Mouse (Mus musculus): ENCODE results near the gene Ttll5. TPM values are rescaled to one million over a fixed set of nuclear protein-coding genes. Genes with fewer than 3 reads are reported as not detected.

Ttll5 gene
- polyA plus RNA-seq, 1 experiment: 88.4 TPM

- H3K27ac ChIP-seq (ENCODE audit: insufficient read depth, low read length): peak overlapping the region; percentile 97
- peaks cover 32% of the 10 kb centered on the region for H3K4me1 ChIP-seq (ENCODE audit: control insufficient read depth, insufficient read depth, low read length)
- DNase-seq: peak; percentile 89 to 93
- H3K4me3 ChIP-seq (replicated peaks; ENCODE audit: insufficient read depth, low read depth, low read length): no peak overlapping the region
- H3K27me3 ChIP-seq (ENCODE audit: control insufficient read depth, insufficient read depth, low read length): no peaks in the 10 kb centered on the region
- TF ChIP-seq CTCF (IDR thresholded peaks at IDR 0.05; ENCODE audit: borderline replicate concordance, insufficient read depth, low read depth, low read length) (no peak), POLR2A (IDR thresholded peaks at IDR 0.05; ENCODE audit: borderline replicate concordance, insufficient read depth, low read length) (no peak)
- WGBS: 7% methylated on average over 5 of the region's 5 CpGs
These were observed 145.7 kb downstream of the Ttll5 start for GRCm38 (mm10) chr12:85970191-85970590.

DNA sequence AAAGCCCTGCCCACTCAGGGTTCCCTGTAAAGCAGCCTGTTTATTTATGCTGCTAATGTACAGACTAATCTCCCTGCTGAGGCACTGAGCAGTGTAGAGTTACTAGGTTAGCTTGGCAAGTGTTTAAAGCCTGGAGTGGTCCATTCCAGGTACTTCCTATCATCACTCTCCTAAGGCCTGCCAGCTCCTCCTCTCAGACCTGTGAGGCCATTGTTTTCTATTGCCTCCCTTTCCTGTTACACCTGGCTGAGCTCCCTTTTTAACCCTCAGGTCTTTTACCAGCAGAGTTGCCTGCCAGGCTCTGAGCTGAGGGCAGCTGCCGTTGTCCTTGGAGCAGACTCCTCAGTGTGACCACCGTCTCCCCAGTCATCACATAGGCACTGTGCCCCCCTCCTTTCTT lies 146.3 kb downstream of the Ttll5 start:
- Histone ChIP-seq H3K4me3 (replicated peaks; ENCODE audit: insufficient read depth, low read depth, low read length) (no peak overlapping the region), H3K4me1 (ENCODE audit: control insufficient read depth, insufficient read depth, low read length) (peaks cover 32% of the 10 kb centered on the region), H3K27me3 (ENCODE audit: control insufficient read depth, insufficient read depth, low read length) (no peaks in the 10 kb centered on the region), H3K27ac (ENCODE audit: insufficient read depth, low read length) (peak overlapping the region; percentile 97)
- 5% methylated on average over 2 of the region's 2 CpGs for WGBS
- DNase-seq: peak; percentile 60 to 73
- TF ChIP-seq POLR2A (IDR thresholded peaks at IDR 0.05; ENCODE audit: borderline replicate concordance, insufficient read depth, low read length) (no peak), CTCF (IDR thresholded peaks at IDR 0.05; ENCODE audit: borderline replicate concordance, insufficient read depth, low read depth, low read length) (no peak)

- Histone ChIP-seq H3K4me1 (ENCODE audit: control insufficient read depth, insufficient read depth, low read length) (peaks cover 32% of the 10 kb centered on the region), H3K4me3 (replicated peaks; ENCODE audit: insufficient read depth, low read depth, low read length) (no peak overlapping the region), H3K27ac (ENCODE audit: insufficient read depth, low read length) (peak overlapping the region; percentile 83), H3K27me3 (ENCODE audit: control insufficient read depth, insufficient read depth, low read length) (no peaks in the 10 kb centered on the region)
- WGBS: 31% methylated on average over 4 of the region's 4 CpGs
- DNase-seq: peak; percentile 49 to 70
- TF ChIP-seq POLR2A (IDR thresholded peaks at IDR 0.05; ENCODE audit: borderline replicate concordance, insufficient read depth, low read length) (no peak), CTCF (IDR thresholded peaks at IDR 0.05; ENCODE audit: borderline replicate concordance, insufficient read depth, low read depth, low read length) (no peak)
These were observed 147.2 kb downstream of the Ttll5 start for GRCm38 (mm10) chr12:85971655-85972054.

- Histone ChIP-seq H3K4me1 (ENCODE audit: control insufficient read depth, insufficient read depth, low read length) (peaks cover 29% of the 10 kb centered on the region), H3K27me3 (ENCODE audit: control insufficient read depth, insufficient read depth, low read length) (no peaks in the 10 kb centered on the region), H3K27ac (ENCODE audit: insufficient read depth, low read length) (no peak overlapping the region), H3K4me3 (replicated peaks; ENCODE audit: insufficient read depth, low read depth, low read length) (no peak overlapping the region)
- TF ChIP-seq CTCF (IDR thresholded peaks at IDR 0.05; ENCODE audit: borderline replicate concordance, insufficient read depth, low read depth, low read length) (no peak), POLR2A (IDR thresholded peaks at IDR 0.05; ENCODE audit: borderline replicate concordance, insufficient read depth, low read length) (no peak)
- no peak for DNase-seq
- 63% methylated on average over 4 of the region's 4 CpGs for WGBS
These were observed 149.1 kb downstream of the Ttll5 start for GRCm38 (mm10) chr12:85973526-85973925.

- Histone ChIP-seq H3K4me1 (ENCODE audit: control insufficient read depth, insufficient read depth, low read length) (peaks cover 28% of the 10 kb centered on the region), H3K4me3 (replicated peaks; ENCODE audit: insufficient read depth, low read depth, low read length) (no peak overlapping the region), H3K27me3 (ENCODE audit: control insufficient read depth, insufficient read depth, low read length) (no peaks in the 10 kb centered on the region), H3K27ac (ENCODE audit: insufficient read depth, low read length) (no peak overlapping the region)
- peak in 1 of 2 experiments; percentile 25 for DNase-seq
- WGBS: 23% methylated on average over 4 of the region's 4 CpGs
- TF ChIP-seq CTCF (IDR thresholded peaks at IDR 0.05; ENCODE audit: borderline replicate concordance, insufficient read depth, low read depth, low read length) (no peak), POLR2A (IDR thresholded peaks at IDR 0.05; ENCODE audit: borderline replicate concordance, insufficient read depth, low read length) (no peak)
These were observed 149.6 kb downstream of the Ttll5 start for GRCm38 (mm10) chr12:85974030-85974429.

DNA sequence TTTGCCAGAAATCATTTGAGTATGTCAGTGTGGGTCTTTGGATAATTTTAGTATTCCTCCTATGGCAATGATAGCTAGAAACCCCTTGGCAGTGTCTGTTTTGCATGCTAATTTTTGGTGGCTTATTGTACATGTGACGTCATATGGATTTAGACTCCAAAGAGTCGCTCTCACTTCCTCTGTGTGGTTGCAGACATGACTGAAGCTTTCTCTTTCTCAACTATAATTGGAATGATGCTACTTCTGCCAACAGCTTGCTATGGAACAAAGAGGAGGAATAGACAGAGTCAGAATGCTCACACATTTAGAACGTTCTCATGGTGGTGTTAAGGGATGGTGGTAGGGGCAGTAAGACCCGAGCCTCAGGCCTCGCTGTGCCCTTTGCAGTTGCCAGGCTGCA lies 155.5 kb downstream of the Ttll5 start:
- 84% methylated on average over 5 of the region's 5 CpGs for WGBS
- Histone ChIP-seq H3K27ac (ENCODE audit: insufficient read depth, low read length) (no peak overlapping the region), H3K27me3 (ENCODE audit: control insufficient read depth, insufficient read depth, low read length) (no peaks in the 10 kb centered on the region), H3K4me1 (ENCODE audit: control insufficient read depth, insufficient read depth, low read length) (no peaks in the 10 kb centered on the region; the same call in 1 of the 2 replicates), H3K4me3 (replicated peaks; ENCODE audit: insufficient read depth, low read depth, low read length) (no peak overlapping the region)
- TF ChIP-seq POLR2A (IDR thresholded peaks at IDR 0.05; ENCODE audit: borderline replicate concordance, insufficient read depth, low read length) (no peak), CTCF (IDR thresholded peaks at IDR 0.05; ENCODE audit: borderline replicate concordance, insufficient read depth, low read depth, low read length) (no peak)
- no peak for DNase-seq

DNA sequence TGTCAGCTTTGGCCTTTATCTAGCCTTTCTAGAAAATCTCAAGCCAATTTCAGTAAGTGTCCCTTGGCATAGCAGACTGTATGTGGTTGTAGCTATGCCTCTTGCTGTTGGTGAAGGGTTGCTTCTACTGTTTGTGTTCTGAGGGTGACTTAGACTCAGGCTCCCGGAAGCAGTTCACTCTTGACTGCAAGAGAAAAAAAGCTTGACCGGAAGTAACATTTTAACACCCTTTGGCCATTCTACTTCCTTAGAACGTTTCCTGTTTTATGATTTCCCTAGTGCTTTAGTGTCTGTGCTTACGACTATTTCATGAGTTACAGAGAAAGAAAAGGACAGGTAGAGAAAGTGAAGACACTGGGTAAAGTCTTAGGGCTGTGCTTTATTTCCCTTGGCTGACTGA lies 161.1 kb downstream of the Ttll5 start:
- Histone ChIP-seq H3K27ac (ENCODE audit: insufficient read depth, low read length) (no peak overlapping the region), H3K4me1 (ENCODE audit: control insufficient read depth, insufficient read depth, low read length) (peaks cover 18% of the 10 kb centered on the region), H3K27me3 (ENCODE audit: control insufficient read depth, insufficient read depth, low read length) (no peaks in the 10 kb centered on the region), H3K4me3 (replicated peaks; ENCODE audit: insufficient read depth, low read depth, low read length) (no peak overlapping the region)
- 76% methylated on average over 4 of the region's 4 CpGs for WGBS
- TF ChIP-seq POLR2A (IDR thresholded peaks at IDR 0.05; ENCODE audit: borderline replicate concordance, insufficient read depth, low read length) (no peak), CTCF (IDR thresholded peaks at IDR 0.05; ENCODE audit: borderline replicate concordance, insufficient read depth, low read depth, low read length) (no peak)
- no peak for DNase-seq

DNA sequence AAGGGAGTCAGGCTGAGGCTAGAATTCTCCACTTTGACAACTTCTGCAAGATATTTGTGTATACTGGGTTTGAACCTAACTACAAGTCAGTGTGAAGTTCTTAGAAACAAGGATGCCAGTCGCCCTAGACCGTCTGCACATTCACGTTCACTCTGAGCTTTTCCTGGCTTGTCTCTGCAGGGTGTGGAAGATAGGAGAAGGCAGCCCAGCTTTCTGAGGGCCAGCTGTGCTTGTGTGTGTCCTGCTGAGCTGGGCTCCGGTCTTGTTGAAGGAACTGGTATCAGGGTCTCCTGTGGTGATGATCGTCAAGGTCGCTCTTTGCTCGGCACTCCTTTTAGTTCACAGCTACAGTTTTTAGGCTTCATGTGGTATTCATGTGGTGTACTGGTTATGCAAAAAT lies 161.6 kb downstream of the Ttll5 start:
- Histone ChIP-seq H3K4me1 (ENCODE audit: control insufficient read depth, insufficient read depth, low read length) (peaks cover 18% of the 10 kb centered on the region), H3K27me3 (ENCODE audit: control insufficient read depth, insufficient read depth, low read length) (no peaks in the 10 kb centered on the region), H3K27ac (ENCODE audit: insufficient read depth, low read length) (no peak overlapping the region), H3K4me3 (replicated peaks; ENCODE audit: insufficient read depth, low read depth, low read length) (no peak overlapping the region)
- no peak for TF ChIP-seq CTCF (IDR thresholded peaks at IDR 0.05; ENCODE audit: borderline replicate concordance, insufficient read depth, low read depth, low read length)
- no peak for TF ChIP-seq POLR2A (IDR thresholded peaks at IDR 0.05; ENCODE audit: borderline replicate concordance, insufficient read depth, low read length)
- DNase-seq: no peak
- WGBS: 71% methylated on average over 7 of the region's 7 CpGs

All from cerebellum, adult 2 months (tissue).